Mouse (Mus musculus) kidney, embryonic 16.5 days (tissue): ENCODE results near the gene Spon1. TPM values are rescaled to one million over a fixed set of nuclear protein-coding genes. Genes with fewer than 3 reads are reported as not detected.

Experiments
- ATAC-seq: fragments of 200-750 bp; cut with Nextera tagmentation; 2 replicates; pipeline ENCODE4 v1.8.0; 2017; ENCODE audit warnings: moderate TSS enrichment; ENCODE audit not compliant: low FRiP score, low TSS enrichment
- H3K27ac ChIP-seq: fragments of 300-500 bp; sonication (generic); 2 replicates; pipeline ENCODE4 v1.5.1; 2014; ENCODE audit warnings: low read length
- H3K27me3 ChIP-seq: fragments of 300-500 bp; sonication (generic); 2 replicates; pipeline ENCODE4 v1.6.1; 2014; ENCODE audit warnings: low read length, control low read depth, mixed read lengths; ENCODE audit not compliant: insufficient read depth
- H3K36me3 ChIP-seq: fragments of 300-500 bp; sonication (generic); 2 replicates; pipeline ENCODE4 v1.6.1; 2014; ENCODE audit warnings: low read length, control low read depth, mixed read lengths; ENCODE audit not compliant: insufficient read depth
- H3K4me1 ChIP-seq: fragments of 300-500 bp; sonication (generic); 2 replicates; pipeline ENCODE4 v1.6.1; 2014; ENCODE audit warnings: low read length, control low read depth, mixed read lengths; ENCODE audit not compliant: insufficient read depth
- H3K4me2 ChIP-seq: fragments of 300-500 bp; sonication (generic); replicated peaks from 2 replicates; pipeline ENCODE4 v1.6.1; 2014; ENCODE audit warnings: low read depth, low read length
- H3K4me3 ChIP-seq: fragments of 300-500 bp; sonication (generic); 2 replicates; pipeline ENCODE4 v1.5.1; 2014; ENCODE audit warnings: mild to moderate bottlenecking, low read length
- H3K9ac ChIP-seq: fragments of 300-500 bp; sonication (generic); replicated peaks from 2 replicates; pipeline ENCODE4 v1.6.1; 2014; ENCODE audit warnings: low read length
- H3K9me3 ChIP-seq: fragments of 300-500 bp; sonication (generic); 2 replicates; pipeline ENCODE4 v1.6.1; 2016; ENCODE audit warnings: low read length, control low read depth
- WGBS: fragments of 180-500 bp; shearing (Covaris S2); extraction: QIAGEN DNeasy Blood & Tissue Kit; methylation state at CpG from one replicate; pipeline ENCODE4 v1.1.7; 2014; 5-methylcytosine and 5-hydroxymethylcytosine counted together
- polyA plus RNA-seq: library from polyadenylated mRNA; unstranded; fragments of >200 nt; fragmentation: Nextera tagmentation; extraction: Ambion mirVana; gene quantifications from 2 replicates; pipeline ENCODE4 v1.2.1, GENCODE M21; 2015

Spon1 gene
- polyA plus RNA-seq, 1 experiment from 2014 or later, result 13.7 TPM

GRCm38 (mm10) chr7:113774039-113774438 lies 8.2 kb downstream of the Spon1 start:
- no peaks in the 10 kb centered on the region for H3K4me1 ChIP-seq
- no peaks in the 10 kb centered on the region for H3K9me3 ChIP-seq
- ATAC-seq, result peak; percentile 86
- H3K27me3 ChIP-seq, result no peaks in the 10 kb centered on the region
- H3K36me3 ChIP-seq, result no peaks in the 10 kb centered on the region
- no peak overlapping the region for H3K4me2 ChIP-seq
- no peak overlapping the region for H3K9ac ChIP-seq
- H3K27ac ChIP-seq, result no peak overlapping the region
- 9% methylated on average over 7 of the region's 7 CpGs for WGBS
- no peak overlapping the region for H3K4me3 ChIP-seq

GRCm38 (mm10) chr7:113774906-113775305 lies 9.1 kb downstream of the Spon1 start:
- Histone ChIP-seq H3K4me2 (no peak overlapping the region), H3K4me1 (no peaks in the 10 kb centered on the region), H3K27me3 (no peaks in the 10 kb centered on the region), H3K27ac (no peak overlapping the region), H3K9me3 (no peaks in the 10 kb centered on the region), H3K36me3 (no peaks in the 10 kb centered on the region), H3K9ac (no peak overlapping the region), H3K4me3 (no peak overlapping the region)
- WGBS, result 65% methylated on average over 3 of the region's 3 CpGs
- ATAC-seq, result no peak

- no peak overlapping the region for H3K9ac ChIP-seq
- no peak for ATAC-seq
- H3K4me2 ChIP-seq, result no peak overlapping the region
- no peaks in the 10 kb centered on the region for H3K9me3 ChIP-seq
- H3K4me1 ChIP-seq, result no peaks in the 10 kb centered on the region
- H3K4me3 ChIP-seq, result no peak overlapping the region
- H3K36me3 ChIP-seq, result no peaks in the 10 kb centered on the region
- no peaks in the 10 kb centered on the region for H3K27me3 ChIP-seq
- H3K27ac ChIP-seq, result no peak overlapping the region
- WGBS, result 92% methylated on average over 6 of the region's 6 CpGs
Observed at GRCm38 (mm10) chr7:113778546-113778945, 12.7 kb downstream of the Spon1 start.

- H3K4me1 ChIP-seq, result no peaks in the 10 kb centered on the region
- H3K27me3 ChIP-seq, result no peaks in the 10 kb centered on the region
- H3K4me3 ChIP-seq, result no peak overlapping the region
- no peak overlapping the region for H3K4me2 ChIP-seq
- ATAC-seq, result no peak
- WGBS, result 76% methylated on average over 5 of the region's 5 CpGs
- H3K27ac ChIP-seq, result no peak overlapping the region
- H3K9ac ChIP-seq, result no peak overlapping the region
- H3K9me3 ChIP-seq, result no peaks in the 10 kb centered on the region
- no peaks in the 10 kb centered on the region for H3K36me3 ChIP-seq
Observed at GRCm38 (mm10) chr7:113780286-113780685, 14.5 kb downstream of the Spon1 start.

- WGBS, result 63% methylated on average over 5 of the region's 5 CpGs
- Histone ChIP-seq H3K36me3 (no peaks in the 10 kb centered on the region), H3K4me3 (no peak overlapping the region), H3K4me2 (no peak overlapping the region), H3K27me3 (no peaks in the 10 kb centered on the region), H3K4me1 (no peaks in the 10 kb centered on the region), H3K9me3 (no peaks in the 10 kb centered on the region), H3K27ac (no peak overlapping the region), H3K9ac (no peak overlapping the region)
- no peak for ATAC-seq
Observed at GRCm38 (mm10) chr7:113791991-113792390, 26.2 kb downstream of the Spon1 start.

- Histone ChIP-seq H3K27me3 (no peaks in the 10 kb centered on the region), H3K4me3 (no peak overlapping the region), H3K9ac (no peak overlapping the region), H3K36me3 (no peaks in the 10 kb centered on the region), H3K4me2 (no peak overlapping the region), H3K4me1 (no peaks in the 10 kb centered on the region), H3K9me3 (no peaks in the 10 kb centered on the region), H3K27ac (no peak overlapping the region)
- ATAC-seq, result no peak
- WGBS, result 65% methylated on average over 3 of the region's 3 CpGs
Observed at GRCm38 (mm10) chr7:113792871-113793270, 27.1 kb downstream of the Spon1 start.

DNA sequence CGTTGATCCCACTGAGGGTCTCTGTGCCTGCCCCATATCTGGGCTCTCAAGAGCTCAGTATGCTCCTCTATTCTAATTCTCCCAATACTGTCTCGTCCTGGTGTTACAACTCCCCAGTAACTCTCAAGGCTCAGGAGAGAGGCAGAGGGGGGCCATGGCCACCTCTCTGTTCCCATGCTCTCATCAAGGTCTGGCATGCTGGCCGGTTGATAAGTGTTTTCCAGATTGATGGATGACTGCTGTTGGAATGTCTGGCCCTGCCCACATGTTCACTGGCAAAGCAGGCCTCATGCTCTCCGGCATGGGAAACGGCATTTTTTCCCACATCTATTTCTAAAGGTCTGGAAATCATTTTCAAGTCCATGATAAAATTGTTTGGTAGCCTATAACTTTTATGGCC lies 29.4 kb downstream of the Spon1 start:
- Histone ChIP-seq H3K36me3 (no peaks in the 10 kb centered on the region), H3K27me3 (no peaks in the 10 kb centered on the region), H3K9ac (no peak overlapping the region), H3K4me2 (no peak overlapping the region), H3K4me3 (no peak overlapping the region), H3K27ac (no peak overlapping the region), H3K4me1 (no peaks in the 10 kb centered on the region), H3K9me3 (no peaks in the 10 kb centered on the region)
- 68% methylated on average over 5 of the region's 5 CpGs for WGBS
- ATAC-seq, result no peak

- H3K27me3 ChIP-seq, result no peaks in the 10 kb centered on the region
- ATAC-seq, result no peak
- H3K27ac ChIP-seq, result no peak overlapping the region
- no peaks in the 10 kb centered on the region for H3K4me1 ChIP-seq
- no peaks in the 10 kb centered on the region for H3K36me3 ChIP-seq
- no peak overlapping the region for H3K9ac ChIP-seq
- WGBS, result 80% methylated on average over 4 of the region's 4 CpGs
- H3K9me3 ChIP-seq, result no peaks in the 10 kb centered on the region
- H3K4me3 ChIP-seq, result no peak overlapping the region
- H3K4me2 ChIP-seq, result no peak overlapping the region
Observed at GRCm38 (mm10) chr7:113797134-113797533, 31.3 kb downstream of the Spon1 start.

DNA sequence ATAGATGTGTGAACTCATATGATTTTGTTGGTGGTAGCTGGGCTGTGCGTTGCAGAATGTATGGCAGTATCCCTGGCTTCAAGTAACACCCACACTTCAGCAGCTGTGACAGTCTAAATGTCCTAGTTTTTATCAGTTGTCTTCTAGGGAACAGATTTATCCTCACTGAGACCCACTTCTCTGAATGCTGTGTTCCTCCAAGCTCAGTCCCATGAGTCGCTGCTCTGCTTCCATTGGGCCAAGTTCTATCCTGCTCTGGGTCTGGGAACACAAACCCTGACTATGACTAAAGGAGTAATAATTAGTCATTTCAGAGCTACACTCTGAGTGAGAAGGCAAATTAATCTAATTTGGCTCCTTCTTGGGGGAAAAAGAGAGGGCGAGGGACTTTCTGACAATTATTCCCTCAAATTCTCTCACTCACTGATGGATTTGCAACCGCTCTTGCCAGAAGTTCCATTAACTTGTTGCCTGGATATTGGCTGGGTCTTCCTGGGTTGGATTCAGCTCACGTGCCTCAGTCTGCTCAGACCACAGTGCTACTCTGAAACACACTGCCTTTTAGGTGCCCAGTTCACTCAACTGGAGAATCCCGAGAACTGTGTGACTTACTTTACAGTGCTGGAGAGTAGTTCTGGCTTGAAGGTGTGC lies 32.9 kb downstream of the Spon1 start:
- Histone ChIP-seq H3K36me3 (no peaks in the 10 kb centered on the region), H3K27ac (no peak overlapping the region), H3K27me3 (no peaks in the 10 kb centered on the region), H3K4me2 (no peak overlapping the region), H3K9me3 (no peaks in the 10 kb centered on the region), H3K4me1 (no peaks in the 10 kb centered on the region), H3K4me3 (no peak overlapping the region), H3K9ac (no peak overlapping the region)
- no peak for ATAC-seq
- WGBS, result 85% methylated on average over 6 of the region's 6 CpGs

DNA sequence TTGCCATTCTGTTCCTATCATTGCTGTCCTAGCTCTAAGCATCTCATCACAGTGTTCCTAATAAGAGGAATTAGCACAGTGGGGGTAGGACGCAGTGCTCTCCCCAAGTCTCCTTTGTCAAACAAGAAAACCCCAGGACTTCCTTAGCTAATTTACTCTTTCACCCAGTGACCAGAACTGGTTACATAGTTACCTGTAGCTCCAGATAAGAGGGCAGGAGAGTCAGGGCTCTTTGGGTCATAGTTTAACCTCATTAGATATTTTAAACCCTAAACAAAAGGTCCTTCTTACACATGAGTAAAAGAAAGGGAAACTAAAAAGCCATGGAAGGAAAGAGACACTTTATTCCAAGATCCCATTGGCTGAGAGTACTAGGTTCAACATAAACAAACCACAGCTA lies 44.0 kb downstream of the Spon1 start:
- Histone ChIP-seq H3K27ac (no peak overlapping the region), H3K4me1 (no peaks in the 10 kb centered on the region), H3K9ac (no peak overlapping the region), H3K4me3 (no peak overlapping the region), H3K9me3 (no peaks in the 10 kb centered on the region), H3K4me2 (no peak overlapping the region), H3K36me3 (no peaks in the 10 kb centered on the region), H3K27me3 (no peaks in the 10 kb centered on the region)
- 83% methylated on average over 1 of the region's 1 CpGs for whole genome bisulfite sequencing
- no peak for ATAC-seq
